Mouse (Mus musculus) regulatory T cell (primary cell): ENCODE data around the gene Neb.
"Not testable (repeated sequence)": the region's sequence is repeated elsewhere in the genome, so short reads cannot be mapped to it uniquely, and the experiment has no call there.

Experiments
- in situ Hi-C: fragments of 300-600 bp; cut with MboI, MseI; formaldehyde crosslinking; loops from one replicate; pipeline ENCODE4 v1.15.1; 2025; ENCODE audit warnings: high pct_unique_total_duplicates

Gene Neb

DNA sequence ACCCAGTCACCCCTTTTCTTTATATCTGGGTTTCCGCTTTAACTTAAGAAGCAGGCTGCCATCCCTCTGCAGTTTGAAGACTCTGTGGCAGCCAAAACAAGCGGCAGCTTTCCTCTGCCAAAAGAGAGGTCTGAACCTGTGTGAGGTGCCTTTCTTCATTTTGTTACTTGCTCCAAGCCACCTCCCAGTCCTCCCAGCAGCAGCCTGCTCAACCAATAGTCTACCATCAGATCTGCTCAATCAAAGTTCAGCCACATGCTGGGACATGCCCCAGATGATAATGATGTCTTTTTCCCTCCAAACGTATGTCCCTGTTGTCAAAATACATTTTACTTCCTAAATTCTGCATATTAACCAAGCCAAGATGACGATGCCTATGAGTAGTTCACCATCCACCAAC is 173.3 kb downstream of the Neb start:
- in situ Hi-C loops = loop anchor here (25.0 kb wide), 1 partner anchor 407 kb away; no protein-coding TSS in a partner anchor

DNA sequence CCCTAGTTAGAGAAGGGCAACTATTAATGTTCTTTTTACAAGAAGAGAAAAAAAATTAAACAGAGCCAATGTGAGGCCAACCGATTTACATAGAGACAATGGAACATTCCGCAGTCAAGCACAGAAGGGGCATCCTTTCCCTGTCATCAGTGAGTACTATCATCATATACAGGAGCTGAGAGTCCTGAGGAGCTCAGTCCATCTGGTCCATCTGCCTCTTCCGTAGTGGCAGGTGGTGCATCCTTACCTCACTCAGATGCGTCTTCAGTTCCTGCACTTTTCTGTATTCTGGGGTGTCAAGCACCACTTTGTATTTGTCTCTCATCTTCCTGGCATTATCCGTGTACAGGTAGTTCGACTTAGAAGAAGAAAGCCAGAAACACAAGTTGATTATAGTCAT is 184.6 kb downstream of the Neb start:
- in situ Hi-C loops = loop anchor here (10.0 kb wide), 1 partner anchor 1739 kb away; no protein-coding TSS in a partner anchor

DNA sequence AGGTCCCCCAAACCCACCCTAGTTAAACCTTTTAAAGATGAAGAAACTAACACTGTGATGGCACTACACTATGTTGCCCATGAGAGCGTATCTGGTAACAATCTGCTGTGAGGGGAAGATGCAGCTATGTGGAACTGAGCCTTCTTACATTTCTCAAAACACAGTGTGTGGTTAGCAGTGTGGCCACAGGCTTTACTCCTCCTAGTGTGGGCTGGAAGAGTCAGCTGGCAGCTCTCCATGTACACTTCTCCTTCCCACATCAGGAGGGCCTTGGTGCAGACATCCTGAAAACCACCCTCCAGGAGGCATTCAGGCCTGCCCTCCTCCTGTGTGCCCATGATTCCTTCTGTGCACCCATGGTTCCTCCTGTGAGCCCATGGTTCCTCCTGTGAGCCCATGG is 198.6 kb downstream of the Neb start:
- in situ Hi-C loops = no loop called here

DNA sequence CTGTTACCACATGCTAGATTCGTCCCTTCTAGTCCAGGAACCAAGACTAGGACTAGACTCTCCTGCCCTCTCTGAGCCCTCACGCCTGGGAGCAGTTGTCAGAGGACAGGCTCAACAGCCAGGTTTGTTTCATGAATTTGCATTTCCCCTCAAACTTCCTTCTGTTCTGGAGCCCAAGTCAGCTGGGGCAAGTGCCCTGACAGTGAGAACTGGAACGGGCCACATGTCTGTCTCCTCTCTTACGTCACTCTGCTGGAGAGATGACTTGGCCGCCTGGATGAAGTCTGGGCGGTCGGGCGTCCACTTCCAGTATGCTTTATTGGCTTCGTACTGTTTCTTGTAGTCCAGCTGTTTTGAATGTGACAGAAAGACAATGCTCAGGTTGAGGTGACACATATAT is 200.5 kb downstream of the Neb start:
- in situ Hi-C loops = no loop called here

DNA sequence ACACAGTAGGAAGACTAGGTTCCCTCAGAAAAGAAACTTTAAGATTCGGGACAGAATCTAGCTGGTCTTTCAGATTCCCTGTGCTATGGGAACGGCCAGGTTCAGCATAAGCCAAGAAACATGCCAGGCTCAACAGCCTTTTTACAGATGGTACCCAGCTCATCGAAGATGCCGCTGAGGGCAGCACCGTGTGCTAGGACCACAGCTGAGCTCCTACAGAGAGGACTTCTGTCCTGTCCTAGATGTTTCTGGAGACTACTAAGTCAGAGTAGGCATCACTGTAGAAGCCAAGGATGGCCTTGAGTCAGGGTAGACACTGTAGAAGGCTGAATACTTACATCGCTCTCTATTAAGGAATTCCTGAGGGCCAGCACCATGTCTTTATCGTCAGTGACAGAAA is 201.1 kb downstream of the Neb start:
- in situ Hi-C loops = no loop called here

DNA sequence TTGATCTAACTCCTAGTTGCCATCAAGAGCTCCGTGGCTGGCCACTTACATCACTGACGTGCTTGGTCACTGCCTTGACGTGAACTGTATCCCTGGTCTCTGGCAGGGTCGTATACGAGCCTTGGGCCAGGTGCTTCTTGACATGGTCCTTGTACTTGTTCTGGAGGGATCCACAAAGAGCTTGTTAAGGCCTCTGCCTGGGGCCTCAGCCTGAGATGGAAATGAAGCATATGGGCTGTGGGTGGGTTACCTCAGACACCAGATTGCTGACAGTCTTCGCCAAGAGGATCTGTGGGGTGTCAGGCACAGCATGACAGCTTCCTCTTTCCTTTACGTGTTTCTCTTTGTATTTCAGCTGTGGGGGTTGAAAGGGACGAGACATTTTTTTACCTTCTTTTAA is 201.7 kb downstream of the Neb start:
- in situ Hi-C loops = no loop called here

DNA sequence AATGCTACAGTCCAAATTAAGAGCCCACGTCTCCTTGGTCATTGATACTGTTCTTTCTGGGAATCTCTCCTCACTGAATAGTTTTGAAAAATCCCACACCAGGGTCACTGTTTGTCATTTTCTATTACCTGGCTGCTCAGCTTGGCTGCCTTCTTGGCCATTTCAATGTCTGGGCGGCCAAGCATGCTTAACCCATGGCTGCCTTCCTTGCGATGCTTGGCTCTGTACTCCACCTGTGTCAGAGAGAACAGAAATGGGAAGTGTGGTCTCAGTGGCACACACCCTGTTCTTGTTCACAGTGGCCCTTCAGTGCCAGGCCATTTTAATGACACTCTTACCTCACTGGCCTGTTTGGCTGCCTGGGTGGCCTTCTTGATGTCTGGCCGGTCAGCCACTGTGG is 203.3 kb downstream of the Neb start:
- in situ Hi-C loops = no loop called here

DNA sequence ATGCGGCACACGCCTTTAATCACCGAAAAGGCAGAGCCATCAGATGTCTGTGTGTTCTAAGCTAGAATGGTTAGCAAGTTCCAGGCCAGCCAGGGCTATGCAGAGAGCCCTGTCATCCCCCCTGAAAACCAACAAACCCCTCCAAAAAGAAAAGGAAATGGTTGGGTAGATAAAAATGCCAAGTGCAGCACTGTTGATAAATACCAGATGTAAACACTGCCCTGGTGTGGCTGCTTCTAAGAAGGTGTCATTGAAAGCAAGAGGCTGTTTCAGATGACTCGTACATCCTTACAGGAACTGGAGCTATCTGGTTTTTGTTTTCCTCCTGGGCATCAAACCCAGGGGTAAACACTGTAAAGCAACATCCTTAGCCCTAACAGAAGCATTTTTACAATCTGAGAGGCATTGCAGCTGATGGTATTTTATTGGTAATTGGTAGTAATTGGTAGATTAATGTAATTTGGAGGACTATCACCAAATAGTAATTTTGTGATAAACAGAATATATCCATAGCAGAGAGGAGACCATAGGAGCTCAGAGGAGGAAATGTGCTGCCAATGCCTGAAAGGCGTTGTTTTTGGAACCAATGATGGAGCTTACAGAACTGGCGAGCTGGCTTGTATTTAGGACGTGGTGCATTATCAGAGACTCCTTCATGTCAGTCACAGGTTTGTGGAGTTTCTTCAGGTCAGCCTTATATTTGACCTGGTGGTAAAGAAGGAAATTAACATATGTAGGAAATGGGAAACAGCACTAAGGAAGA is 208.8 kb downstream of the Neb start:
- in situ Hi-C loops = no loop called here

DNA sequence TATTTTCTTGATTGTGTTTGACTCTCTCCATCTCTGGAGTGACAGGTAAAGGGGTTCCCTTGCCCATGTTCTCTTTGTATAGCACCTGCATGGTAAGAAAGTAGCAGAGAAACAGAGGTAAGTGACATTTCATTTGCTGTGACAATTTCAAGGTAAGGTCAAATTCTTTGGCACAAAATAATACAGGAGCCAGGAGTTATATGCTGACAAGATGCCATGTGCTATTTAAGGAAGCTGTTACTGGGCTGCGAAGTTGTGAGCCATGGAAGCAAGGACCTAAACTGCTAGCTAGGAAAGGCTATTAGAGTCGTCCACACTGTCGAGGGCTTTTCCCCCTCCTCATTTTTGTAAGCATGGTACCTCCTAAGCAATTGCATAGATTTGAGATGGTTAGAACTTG is 225.2 kb downstream of the Neb start:
- in situ Hi-C loops = no loop called here

DNA sequence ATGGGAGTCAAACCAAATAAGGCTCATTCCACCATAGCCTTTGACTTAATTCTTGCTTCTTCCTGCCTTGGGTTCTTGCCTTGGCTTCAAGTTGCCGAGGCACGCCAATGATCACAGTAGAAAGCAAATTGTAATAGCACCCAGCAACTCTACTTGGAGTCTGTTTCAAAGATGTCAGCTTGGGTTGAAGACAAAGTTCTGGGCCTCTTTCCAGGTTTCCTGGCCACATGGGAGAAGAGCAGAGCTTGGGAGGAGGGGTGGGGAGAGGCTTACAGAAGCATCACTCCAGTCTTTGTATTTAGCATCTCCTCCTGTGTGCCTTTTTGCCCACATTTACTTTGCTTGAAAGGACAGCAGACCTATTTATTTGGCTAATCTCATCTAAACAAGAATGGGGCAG is 244.9 kb downstream of the Neb start:
- in situ Hi-C loops = no loop called here

DNA sequence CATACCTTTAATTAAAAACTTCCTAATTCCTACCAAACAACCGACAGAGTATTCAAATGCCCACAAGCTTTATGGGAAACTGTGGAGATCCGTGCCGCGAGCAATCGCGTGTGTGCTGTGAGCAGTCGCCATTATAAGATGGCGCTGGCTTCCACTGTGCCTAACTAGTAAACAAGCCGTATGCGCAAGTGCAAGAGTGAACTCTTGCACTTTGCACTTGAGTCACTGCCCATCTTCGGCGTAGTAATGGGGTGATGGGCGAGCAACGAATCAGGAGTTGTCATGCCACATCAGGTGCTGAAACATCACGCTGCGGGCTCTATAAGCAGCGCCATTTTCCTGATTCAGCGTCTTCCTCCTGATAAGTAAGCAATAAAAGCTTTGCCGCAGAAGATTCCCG is 246.9 kb downstream of the Neb start:
- in situ Hi-C loops = not testable (repeated sequence)

DNA sequence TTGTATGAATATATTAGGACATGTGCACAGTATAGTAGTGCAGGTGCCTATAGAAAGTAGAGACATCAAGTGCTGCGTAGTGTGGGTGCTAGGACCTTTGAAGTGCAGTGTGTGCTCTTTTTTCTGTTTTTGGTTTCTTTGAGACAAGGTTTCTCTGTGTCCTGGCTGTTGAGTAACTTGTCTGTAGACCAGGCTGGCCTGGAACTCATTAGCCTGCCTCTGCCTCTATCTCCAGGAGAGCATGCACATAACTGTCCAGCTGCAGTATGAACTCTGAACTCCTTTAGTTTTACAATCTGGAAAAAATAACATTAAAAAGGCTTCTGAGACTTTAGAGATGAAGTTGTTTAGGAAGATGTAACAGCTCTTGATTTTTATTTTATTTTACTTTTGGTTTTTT is 264.2 kb downstream of the Neb start:
- in situ Hi-C loops = loop anchor here (5.0 kb wide), 1 partner anchor 37 kb away; no protein-coding TSS in a partner anchor
